Mouse (Mus musculus): Measurements from ENCODE around the gene Midn.

Midn gene

DNA sequence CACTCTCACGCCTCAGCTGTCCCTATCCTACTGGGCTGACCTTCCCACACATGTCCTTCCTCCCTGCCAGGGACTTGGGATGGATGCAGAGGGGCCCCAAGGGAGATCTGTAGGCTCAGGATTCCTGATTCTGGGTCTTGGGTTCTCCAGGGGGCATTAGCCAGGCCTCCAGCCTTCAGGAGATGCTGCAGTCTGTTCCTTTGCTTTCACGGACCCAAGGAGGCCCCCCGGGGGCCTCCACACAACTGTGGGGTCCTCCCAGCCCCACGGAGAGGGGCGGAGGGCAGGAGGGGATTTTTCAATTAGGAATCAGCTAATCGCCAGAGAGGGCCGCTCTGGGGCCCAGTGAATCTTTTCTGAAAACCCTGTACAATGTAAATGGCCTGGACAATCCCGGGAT, 46.4 kb downstream of the Midn start:
- no peak for DNase-seq (ENCODE audit: low spot score in 2 of 2)

- no peak for DNase-seq (ENCODE audit: low spot score in 2 of 2)
Observed at GRCm38 (mm10) chr10:80196167-80196566, 48.1 kb downstream of the Midn start.

DNA sequence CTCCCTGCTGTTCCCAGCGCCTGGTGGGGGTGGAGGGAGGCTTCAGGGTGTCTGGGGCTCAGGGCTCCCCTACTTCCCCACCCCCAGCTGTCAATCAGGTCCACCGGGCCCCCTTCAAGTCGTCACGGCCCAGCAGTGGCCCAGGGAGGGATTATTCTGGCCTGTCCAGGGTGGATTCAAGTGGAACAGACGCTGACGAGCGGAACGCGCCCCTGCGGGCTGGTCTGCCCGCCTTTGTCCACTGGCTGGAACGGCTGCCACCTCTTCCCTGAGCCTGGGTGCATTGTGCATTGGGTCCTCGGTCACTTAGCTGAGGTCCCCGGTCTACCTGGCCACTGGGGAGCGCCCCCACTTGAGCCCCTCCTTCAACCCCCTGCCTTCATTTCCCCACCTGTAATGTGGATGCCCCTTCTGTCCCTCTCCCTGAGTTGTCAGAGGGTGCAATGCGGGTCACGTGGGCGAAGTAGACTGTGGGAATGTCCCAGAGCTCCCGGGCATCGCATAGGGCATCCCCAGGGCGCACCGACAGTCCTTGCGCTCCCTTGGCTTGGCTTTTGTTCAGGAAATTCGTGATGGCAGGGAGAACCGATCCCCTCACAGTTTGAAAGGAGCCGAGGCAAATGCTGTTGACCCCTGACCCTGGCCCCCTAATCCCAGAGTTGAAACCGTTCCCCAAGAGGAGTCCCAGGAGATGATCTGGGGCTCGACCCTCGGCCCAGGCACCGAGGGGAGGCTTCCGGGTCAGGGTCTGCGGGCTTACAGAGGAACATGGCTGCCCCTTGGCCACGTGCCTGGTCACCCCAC, 48.9 kb downstream of the Midn start:
- no peak for DNase-seq (ENCODE audit: low spot score in 2 of 2)

DNA sequence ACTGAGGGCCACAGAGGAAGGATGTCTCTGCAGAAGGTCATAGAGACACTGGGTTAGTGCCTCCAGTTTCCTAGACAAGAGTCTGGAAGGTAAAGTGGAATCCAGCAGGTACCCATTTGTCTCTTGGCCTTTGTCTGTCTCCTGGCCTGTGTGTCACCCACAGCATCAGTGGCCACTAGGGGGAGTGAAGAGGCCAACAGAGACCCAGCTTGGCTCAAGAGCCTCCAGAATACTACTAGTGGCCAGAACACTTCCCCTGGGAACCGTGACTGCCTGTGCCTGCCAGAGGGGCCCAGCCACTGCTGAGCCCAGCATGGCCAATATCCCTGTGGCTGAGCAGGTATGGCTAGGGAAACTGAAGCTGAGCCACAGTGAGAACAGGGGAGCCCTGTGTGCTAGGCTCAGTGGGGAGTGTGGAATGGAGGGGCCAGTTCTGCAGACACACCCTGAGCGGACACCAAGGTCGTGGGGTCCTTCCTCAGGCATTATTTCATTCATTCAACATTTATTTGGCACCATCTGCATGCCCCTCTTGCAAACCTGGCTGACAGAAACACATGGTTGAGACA, 51.5 kb downstream of the Midn start:
- DNase-seq (ENCODE audit: low spot score in 2 of 2), result peak; percentile 46 to 61

DNA sequence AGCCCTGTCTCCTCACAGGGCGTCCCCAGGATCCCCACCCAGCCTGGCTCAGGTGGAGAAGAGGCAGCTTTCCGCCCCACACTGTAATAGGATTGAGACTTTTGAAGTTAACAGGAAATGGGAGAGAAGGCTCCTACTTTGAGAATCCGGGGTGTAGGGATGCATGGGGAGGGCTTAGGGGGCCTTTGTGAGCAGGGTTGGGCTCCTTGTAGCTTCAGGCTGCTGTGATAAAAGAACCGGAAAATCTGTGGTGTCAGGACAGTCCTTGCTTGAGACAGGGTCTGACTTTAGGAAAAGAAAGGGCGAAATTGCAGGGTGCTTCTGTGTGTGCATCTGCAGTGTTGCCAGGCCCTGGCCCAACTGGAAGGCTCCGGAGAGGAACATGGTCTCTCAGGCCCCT, 52.4 kb downstream of the Midn start:
- no peak for DNase-seq (ENCODE audit: low spot score in 2 of 2)

- DNase-seq (ENCODE audit: low spot score in 2 of 2), result no peak
Observed at GRCm38 (mm10) chr10:80204055-80204454, 56.0 kb downstream of the Midn start.

DNA sequence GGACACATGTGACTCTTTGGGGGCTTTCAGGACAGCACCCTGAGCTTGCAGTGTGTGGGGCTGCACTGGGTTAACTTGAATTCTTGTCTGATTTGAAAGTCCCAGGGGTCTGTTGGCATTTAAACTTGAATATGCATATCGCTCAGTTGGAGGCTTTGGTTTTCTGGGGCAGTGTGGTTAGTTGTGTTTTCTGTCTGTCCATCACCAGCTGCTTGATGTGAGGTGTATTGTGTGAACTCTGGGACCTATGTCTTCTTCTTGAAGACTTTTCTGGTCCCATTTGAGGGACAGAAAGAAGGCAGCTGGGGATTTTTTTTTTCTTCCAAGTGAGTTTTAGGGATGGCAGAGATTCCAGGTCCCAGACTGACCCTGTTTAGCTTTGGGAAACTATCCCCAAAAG, 59.1 kb downstream of the Midn start:
- DNase-seq (ENCODE audit: low spot score in 2 of 2), result no peak

DNA sequence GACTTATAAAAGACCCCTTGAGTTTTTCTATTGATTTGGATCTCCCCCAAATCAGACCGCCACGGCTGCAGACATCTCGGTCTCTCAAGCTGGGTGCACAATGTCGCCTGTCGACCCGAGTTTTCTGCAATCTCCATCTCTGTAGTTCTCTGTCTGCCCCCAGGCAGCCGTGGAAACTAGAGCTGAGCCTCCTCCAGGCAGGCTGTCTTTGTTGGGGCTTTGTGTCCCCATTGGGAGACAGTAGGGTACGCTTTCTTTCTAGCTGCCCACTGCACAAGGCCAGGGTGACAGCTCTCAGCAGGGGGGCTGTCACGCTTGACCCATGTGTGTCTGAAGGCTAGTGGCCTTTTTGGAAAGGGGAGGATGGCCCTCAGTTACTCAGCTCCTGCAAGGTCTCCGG, 59.6 kb downstream of the Midn start:
- DNase-seq (ENCODE audit: low spot score in 2 of 2), result no peak

Data from frontal cortex, postnatal 25 days (tissue).